Mouse (Mus musculus) cerebellum, adult 2 months (tissue): ENCODE results near the gene Hsd17b12.

Experiments used
- CTCF ChIP-seq: fragments of 200-500 bp; IDR thresholded peaks from 2 replicates; pipeline ENCODE4 v1.5.1; 2011; ENCODE audit warnings: low read depth, mild to moderate bottlenecking, control low read depth, low read length, moderate library complexity, borderline replicate concordance; ENCODE audit not compliant: insufficient read depth
- POLR2A ChIP-seq: fragments of 200-500 bp; IDR thresholded peaks from 2 replicates; pipeline ENCODE4 v1.6.1; 2011; ENCODE audit warnings: low read length, control low read depth, borderline replicate concordance; ENCODE audit not compliant: insufficient read depth

DNA sequence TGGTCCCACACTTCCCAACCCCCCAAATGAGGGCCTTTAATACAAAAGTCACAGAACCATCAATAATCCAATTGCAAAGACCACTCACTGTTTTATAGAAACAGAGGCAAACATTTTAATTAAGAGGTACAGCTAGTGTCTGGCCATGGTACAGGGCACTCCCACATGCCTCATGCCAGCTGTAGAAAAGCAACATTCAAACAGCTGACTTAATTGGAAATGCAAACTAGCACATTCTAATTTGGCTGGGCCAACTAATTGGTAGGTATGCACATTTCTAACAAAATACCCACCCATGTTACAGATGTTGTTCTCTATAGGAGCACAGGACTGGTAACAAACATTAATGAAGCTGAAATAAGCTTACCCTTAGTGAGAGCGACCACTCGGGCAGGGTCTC, 54.0 kb downstream of the Hsd17b12 start:
- TF ChIP-seq POLR2A, result no peak
- no peak for TF ChIP-seq CTCF
